In the genomic region with DNA sequence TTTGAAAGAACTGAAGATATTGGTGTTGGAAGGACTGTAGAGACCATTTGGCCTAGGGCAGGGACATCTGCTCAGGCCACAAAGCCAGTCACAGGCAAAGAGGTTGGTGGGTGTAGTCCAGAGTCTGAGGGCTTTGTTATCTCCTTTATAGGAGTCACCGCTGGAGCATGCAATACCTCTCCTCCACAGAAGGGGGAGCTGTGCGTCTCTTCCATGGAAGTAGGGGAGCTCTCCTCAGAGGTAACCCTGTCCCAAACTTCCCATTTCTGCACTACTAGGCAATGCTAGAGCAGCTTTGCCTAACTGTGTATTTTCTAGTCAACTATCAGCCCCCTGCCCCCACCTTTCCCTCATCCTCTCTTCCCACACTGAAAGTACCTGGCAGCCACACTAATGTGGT, we compare ENCODE assay signal across 8 mouse cellular contexts.
A peak's percentile ranks its signal among the peaks of the same experiment; 100 is the strongest.
DNase-seq lines count a peak whose midpoint lies in the region; ATAC-seq lines count a peak whose summit lies in the region.

No protein-coding gene starts in this region.

- peak; percentile 10 for DNase-seq in kidney, postnatal 14 days
- DNase-seq in kidney, adult 8-10 months: no peak
- peak; percentile 67 for DNase-seq in ES-CJ7 (ENCODE audit: low read depth, low spot score)
- DNase-seq in brain, adult 2 months (ENCODE audit: low read depth, low spot score): peak; percentile 48
- no peak for DNase-seq in heart, adult 8-10 months (ENCODE audit: low spot score)
- DNase-seq in left cerebral cortex, adult 11 months (ENCODE audit: low spot score): no peak

- ATAC-seq in megakaryocyte, adult 5-6 weeks (ENCODE audit: poor library complexity, severe bottlenecking): peak; percentile 62
- no peak for ATAC-seq in cerebellum, adult (ENCODE audit: insufficient number of reproducible peaks, low FRiP score, low TSS enrichment)

Comparison
In these comparisons a context has a peak if more than half of its experiments do, and no peak if none do; other contexts are left out.
1. DNase-seq: peak in kidney, postnatal 14 days (single experiment), ES-CJ7 (single experiment) and brain, adult 2 months (single experiment); none in kidney, adult 8-10 months (0 of 2), heart, adult 8-10 months (single experiment) and left cerebral cortex, adult 11 months (single experiment).